Mouse (Mus musculus): ENCODE data around the gene Gm49027. TPM values are rescaled to one million over a fixed set of nuclear protein-coding genes. Genes with fewer than 3 reads are reported as not detected.

Gene Gm49027
- 0.18 and 2.6 TPM in 2 replicates for polyA plus RNA-seq (2015; fragmentation: Nextera tagmentation; extraction: Ambion mirVana)

GRCm38 (mm10) chr5:123525281-123525680 is at the start of gene Gm49027:
Gene Gm49027 (minus strand): TSS chr5:123525488.
- Histone ChIP-seq H3K36me3 (peaks cover 23% of the 10 kb centered on the region), H3K9me3 (replicated peaks) (no peaks in the 10 kb centered on the region), H3K27ac (no peak within 1 kb of the TSS), H3K27me3 (no peaks in the 10 kb centered on the region), H3K4me2 (peak within 1 kb of the TSS; percentile 95), H3K9ac (no peak within 1 kb of the TSS), H3K4me1 (replicated peaks) (peaks cover 15% of the 10 kb centered on the region), H3K4me3 (peak within 1 kb of the TSS; percentile 77)
- no peak for ATAC-seq (replicated peaks; ENCODE audit: insufficient number of reproducible peaks, insufficient read depth, low FRiP score, low read depth)
- 88% methylated on average over 7 of the region's 7 CpGs for WGBS

- no peak overlapping the region for H3K9ac ChIP-seq
- H3K4me2 ChIP-seq: peak overlapping the region; percentile 88
- no peak for ATAC-seq (replicated peaks; ENCODE audit: insufficient number of reproducible peaks, insufficient read depth, low FRiP score, low read depth)
- H3K4me3 ChIP-seq: peak overlapping the region; percentile 85
- no peak overlapping the region for H3K27ac ChIP-seq
- WGBS: 57% methylated on average over 8 of the region's 8 CpGs
- peaks cover 22% of the 10 kb centered on the region for H3K36me3 ChIP-seq
- H3K4me1 ChIP-seq (replicated peaks): peaks cover 13% of the 10 kb centered on the region
- H3K27me3 ChIP-seq: no peaks in the 10 kb centered on the region
- H3K9me3 ChIP-seq (replicated peaks): no peaks in the 10 kb centered on the region
Observed at GRCm38 (mm10) chr5:123573362-123573761, 48.1 kb upstream of the Gm49027 start.

GRCm38 (mm10) chr5:123572357-123573186 is 47.3 kb upstream of the Gm49027 start, which contains the start of gene Vps33a:
Gene Vps33a (minus strand): TSS chr5:123573038.
- H3K9ac ChIP-seq: peak within 1 kb of the TSS; percentile 83
- ATAC-seq (replicated peaks; ENCODE audit: insufficient number of reproducible peaks, insufficient read depth, low FRiP score, low read depth): peak; percentile 94
- WGBS: under 1% methylated on average over 54 of the region's 54 CpGs
- H3K27ac ChIP-seq: peak within 1 kb of the TSS; percentile 72
- peaks cover 13% of the 10 kb centered on the region for H3K4me1 ChIP-seq (replicated peaks)
- H3K9me3 ChIP-seq (replicated peaks): no peaks in the 10 kb centered on the region
- H3K4me2 ChIP-seq: peak within 1 kb of the TSS; percentile 88
- H3K4me3 ChIP-seq: peak within 1 kb of the TSS; percentile 85
- H3K36me3 ChIP-seq: peaks cover 19% of the 10 kb centered on the region
- no peaks in the 10 kb centered on the region for H3K27me3 ChIP-seq

GRCm38 (mm10) chr5:123561128-123561527 is 35.8 kb upstream of the Gm49027 start:
- H3K9me3 ChIP-seq (replicated peaks): no peaks in the 10 kb centered on the region
- no peak overlapping the region for H3K4me3 ChIP-seq
- peaks cover 76% of the 10 kb centered on the region for H3K36me3 ChIP-seq
- peaks cover 2% of the 10 kb centered on the region; the same call in 1 of the 2 replicates for H3K4me1 ChIP-seq (replicated peaks)
- H3K4me2 ChIP-seq: no peak overlapping the region
- no peak overlapping the region for H3K27ac ChIP-seq
- 89% methylated on average over 11 of the region's 11 CpGs for WGBS
- H3K9ac ChIP-seq: no peak overlapping the region
- no peaks in the 10 kb centered on the region for H3K27me3 ChIP-seq
- no peak for ATAC-seq (replicated peaks; ENCODE audit: insufficient number of reproducible peaks, insufficient read depth, low FRiP score, low read depth)

DNA sequence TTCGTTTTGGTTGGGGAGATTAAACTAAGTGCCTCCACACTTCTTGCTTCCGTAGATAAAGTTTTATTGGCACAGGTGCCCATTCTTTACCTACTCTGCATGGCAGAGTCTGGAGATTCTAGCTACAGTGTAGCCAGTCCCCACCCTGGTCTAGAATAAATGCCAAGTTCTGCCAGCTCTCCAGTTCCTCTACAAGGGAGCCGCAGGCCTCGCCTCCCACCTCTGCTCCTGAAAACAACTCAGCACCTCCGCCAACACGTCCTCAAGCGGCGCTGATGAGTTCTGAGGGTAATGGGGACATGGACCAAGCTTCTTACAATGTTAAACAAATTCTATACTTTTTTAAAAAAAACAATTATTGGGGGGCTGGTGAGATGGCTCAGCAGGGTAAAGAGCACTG is 34.3 kb upstream of the Gm49027 start:
- Histone ChIP-seq H3K36me3 (peaks cover 68% of the 10 kb centered on the region), H3K27me3 (no peaks in the 10 kb centered on the region), H3K9me3 (replicated peaks) (no peaks in the 10 kb centered on the region), H3K27ac (no peak overlapping the region), H3K9ac (no peak overlapping the region), H3K4me3 (no peak overlapping the region), H3K4me2 (no peak overlapping the region), H3K4me1 (replicated peaks) (peaks cover 2% of the 10 kb centered on the region; the same call in 1 of the 2 replicates)
- ATAC-seq (replicated peaks; ENCODE audit: insufficient number of reproducible peaks, insufficient read depth, low FRiP score, low read depth): no peak
- 91% methylated on average over 8 of the region's 8 CpGs for WGBS

DNA sequence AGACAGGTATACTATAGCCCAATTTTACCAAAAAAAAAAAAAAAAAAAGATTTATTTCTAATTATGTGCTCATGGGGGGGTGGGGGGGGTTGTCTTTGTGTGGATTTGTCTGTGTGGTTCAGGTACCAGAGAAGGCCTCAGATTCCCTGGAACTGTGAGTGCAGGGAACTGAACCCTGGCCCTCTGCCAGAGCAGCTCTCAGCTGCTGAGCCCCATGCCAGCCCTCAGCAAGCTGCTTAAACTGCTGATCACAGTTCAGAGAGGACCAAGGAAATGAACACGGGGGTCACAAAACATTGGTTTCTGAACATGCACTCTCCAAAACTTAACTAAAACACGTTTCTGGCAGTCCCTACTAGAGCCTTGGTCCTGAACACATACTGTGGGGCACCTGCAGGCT is 31.2 kb upstream of the Gm49027 start:
- H3K9me3 ChIP-seq (replicated peaks): no peaks in the 10 kb centered on the region
- H3K4me2 ChIP-seq: no peak overlapping the region
- H3K27ac ChIP-seq: no peak overlapping the region
- H3K4me3 ChIP-seq: no peak overlapping the region
- H3K36me3 ChIP-seq: peaks cover 39% of the 10 kb centered on the region
- no peak for ATAC-seq (replicated peaks; ENCODE audit: insufficient number of reproducible peaks, insufficient read depth, low FRiP score, low read depth)
- H3K9ac ChIP-seq: no peak overlapping the region
- no peaks in the 10 kb centered on the region for H3K27me3 ChIP-seq
- 62% methylated on average over 2 of the region's 2 CpGs for WGBS
- peaks cover 2% of the 10 kb centered on the region; the same call in 1 of the 2 replicates for H3K4me1 ChIP-seq (replicated peaks)

DNA sequence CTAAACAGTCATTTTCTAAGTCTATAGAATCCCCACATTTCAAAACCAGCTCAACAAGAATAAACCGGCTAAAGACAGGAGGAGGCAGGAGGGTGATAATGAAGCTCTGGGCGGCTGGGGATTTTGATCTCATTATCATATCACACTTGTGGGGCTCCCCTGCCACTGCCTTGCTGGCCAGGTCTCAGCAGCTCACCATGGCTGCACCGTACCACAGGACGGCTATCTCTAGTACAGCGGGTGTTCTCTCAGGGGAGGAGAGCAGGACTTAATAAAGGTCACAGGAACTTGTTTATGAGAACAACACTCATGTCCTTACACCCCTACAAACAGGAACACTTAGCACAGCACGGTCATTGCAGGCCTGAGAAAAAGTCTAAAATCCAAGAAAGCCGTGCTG is 30.4 kb upstream of the Gm49027 start:
- Histone ChIP-seq H3K9ac (no peak overlapping the region), H3K4me2 (no peak overlapping the region), H3K36me3 (peaks cover 35% of the 10 kb centered on the region), H3K27me3 (no peaks in the 10 kb centered on the region), H3K4me1 (replicated peaks) (peaks cover 2% of the 10 kb centered on the region; the same call in 1 of the 2 replicates), H3K4me3 (no peak overlapping the region), H3K27ac (no peak overlapping the region), H3K9me3 (replicated peaks) (no peaks in the 10 kb centered on the region)
- ATAC-seq (replicated peaks; ENCODE audit: insufficient number of reproducible peaks, insufficient read depth, low FRiP score, low read depth): no peak
- 80% methylated on average over 7 of the region's 7 CpGs for WGBS

DNA sequence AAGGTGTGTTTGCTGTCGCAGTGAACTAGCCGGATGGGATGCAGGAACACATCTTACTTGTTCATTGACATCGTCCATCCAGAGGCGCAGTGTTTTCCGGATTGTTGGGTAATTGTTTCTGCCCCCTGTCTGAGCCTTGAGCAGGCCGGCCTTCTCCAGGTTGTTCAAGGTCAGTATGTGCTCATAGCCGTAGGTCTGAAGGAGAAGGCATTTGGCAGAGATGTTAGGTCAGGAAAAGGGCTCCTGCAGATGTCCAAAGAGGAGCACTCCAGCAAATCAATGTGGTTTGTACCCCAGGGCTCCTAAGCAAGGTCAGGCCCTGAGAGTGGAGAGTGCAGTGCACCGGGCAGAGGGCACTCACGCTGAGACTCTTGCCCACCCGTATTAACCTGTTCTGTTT is 8.5 kb upstream of the Gm49027 start:
- no peaks in the 10 kb centered on the region for H3K9me3 ChIP-seq (replicated peaks)
- no peak overlapping the region for H3K4me2 ChIP-seq
- no peaks in the 10 kb centered on the region for H3K4me1 ChIP-seq (replicated peaks)
- H3K27ac ChIP-seq: no peak overlapping the region
- WGBS: 87% methylated on average over 10 of the region's 10 CpGs
- H3K4me3 ChIP-seq: no peak overlapping the region
- peaks cover 79% of the 10 kb centered on the region for H3K36me3 ChIP-seq
- no peak for ATAC-seq (replicated peaks; ENCODE audit: insufficient number of reproducible peaks, insufficient read depth, low FRiP score, low read depth)
- no peak overlapping the region for H3K9ac ChIP-seq
- H3K27me3 ChIP-seq: no peaks in the 10 kb centered on the region

DNA sequence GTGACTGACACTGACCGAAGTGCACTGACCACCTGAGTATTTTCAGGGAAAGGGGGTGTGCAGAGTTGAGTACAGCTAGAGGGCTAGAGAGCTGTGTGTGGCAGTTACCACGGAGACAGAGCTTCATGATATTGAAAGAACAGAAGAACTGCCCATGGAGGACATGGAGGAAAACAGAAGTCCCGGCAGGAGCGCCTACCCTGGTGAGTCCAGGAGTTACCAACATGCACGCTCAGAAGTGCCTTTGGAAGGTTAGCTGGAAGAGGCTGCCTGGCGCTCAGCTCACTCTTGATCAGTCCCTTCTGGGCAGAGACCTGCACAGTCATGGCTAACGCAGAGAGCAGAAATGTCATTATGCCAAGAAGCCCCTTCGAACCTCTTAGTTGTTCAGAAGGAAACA is 4.8 kb upstream of the Gm49027 start:
- no peak overlapping the region for H3K4me3 ChIP-seq
- no peak overlapping the region for H3K27ac ChIP-seq
- peaks cover 66% of the 10 kb centered on the region for H3K36me3 ChIP-seq
- no peak overlapping the region for H3K9ac ChIP-seq
- no peaks in the 10 kb centered on the region for H3K27me3 ChIP-seq
- WGBS: 84% methylated on average over 8 of the region's 8 CpGs
- ATAC-seq (replicated peaks; ENCODE audit: insufficient number of reproducible peaks, insufficient read depth, low FRiP score, low read depth): no peak
- H3K4me2 ChIP-seq: no peak overlapping the region
- H3K9me3 ChIP-seq (replicated peaks): no peaks in the 10 kb centered on the region
- no peaks in the 10 kb centered on the region for H3K4me1 ChIP-seq (replicated peaks)

GRCm38 (mm10) chr5:123528641-123529040 is 3.4 kb upstream of the Gm49027 start:
- Histone ChIP-seq H3K4me1 (replicated peaks) (peaks cover 5% of the 10 kb centered on the region), H3K27ac (no peak overlapping the region), H3K36me3 (peaks cover 55% of the 10 kb centered on the region), H3K4me3 (no peak overlapping the region), H3K27me3 (no peaks in the 10 kb centered on the region), H3K9me3 (replicated peaks) (no peaks in the 10 kb centered on the region), H3K9ac (no peak overlapping the region), H3K4me2 (no peak overlapping the region)
- WGBS: 70% methylated on average over 7 of the region's 7 CpGs
- ATAC-seq (replicated peaks; ENCODE audit: insufficient number of reproducible peaks, insufficient read depth, low FRiP score, low read depth): no peak

GRCm38 (mm10) chr5:123525916-123526495 is 718 bp upstream of the Gm49027 start:
- no peak overlapping the region for H3K4me3 ChIP-seq
- H3K9me3 ChIP-seq (replicated peaks): no peaks in the 10 kb centered on the region
- H3K36me3 ChIP-seq: peaks cover 30% of the 10 kb centered on the region
- H3K27me3 ChIP-seq: no peaks in the 10 kb centered on the region
- no peak for ATAC-seq (replicated peaks; ENCODE audit: insufficient number of reproducible peaks, insufficient read depth, low FRiP score, low read depth)
- peaks cover 15% of the 10 kb centered on the region for H3K4me1 ChIP-seq (replicated peaks)
- WGBS: 87% methylated on average over 9 of the region's 9 CpGs
- no peak overlapping the region for H3K27ac ChIP-seq
- H3K4me2 ChIP-seq: no peak overlapping the region
- H3K9ac ChIP-seq: no peak overlapping the region
